Mouse (Mus musculus) lung, embryonic 16.5 days (tissue): Measurements from ENCODE around the gene Cacnb4. TPM values are rescaled to one million over a fixed set of nuclear protein-coding genes. Genes with fewer than 3 reads are reported as not detected.

ENCODE experiments used
- ATAC-seq: fragments of 200-750 bp; cut with Nextera tagmentation; 2 replicates; pipeline ENCODE4 v1.8.0; 2017; ENCODE audit warnings: low read depth, mild to moderate bottlenecking, moderate library complexity
- H3K27ac ChIP-seq: fragments of 300-500 bp; sonication (generic); 2 replicates; pipeline ENCODE4 v1.5.1; 2014; ENCODE audit warnings: mild to moderate bottlenecking, control low read depth, low read length
- H3K27me3 ChIP-seq: fragments of 300-500 bp; sonication (generic); 2 replicates; pipeline ENCODE4 v1.6.1; 2014; ENCODE audit warnings: low read depth, low read length, mixed read lengths; ENCODE audit not compliant: control insufficient read depth, insufficient read depth
- H3K36me3 ChIP-seq: fragments of 300-500 bp; sonication (generic); 2 replicates; pipeline ENCODE4 v1.6.1; 2014; ENCODE audit warnings: low read length; ENCODE audit not compliant: control insufficient read depth, insufficient read depth
- H3K4me1 ChIP-seq: fragments of 300-500 bp; sonication (generic); replicated peaks from 2 replicates; pipeline ENCODE4 v1.6.1; 2014; ENCODE audit warnings: low read length, mixed read lengths; ENCODE audit not compliant: control insufficient read depth, insufficient read depth
- H3K4me2 ChIP-seq: fragments of 300-500 bp; sonication (generic); 2 replicates; pipeline ENCODE4 v1.6.1; 2014; ENCODE audit warnings: low read depth, low read length, control low read depth
- H3K4me3 ChIP-seq: fragments of 300-500 bp; sonication (generic); 2 replicates; pipeline ENCODE4 v1.5.1; 2014; ENCODE audit warnings: mild to moderate bottlenecking, low read length, control low read depth
- H3K9ac ChIP-seq: fragments of 300-500 bp; sonication (generic); 2 replicates; pipeline ENCODE4 v1.6.1; 2014; ENCODE audit warnings: low read length, control low read depth
- H3K9me3 ChIP-seq: fragments of 300-500 bp; sonication (generic); 2 replicates; pipeline ENCODE4 v1.6.1; 2016; ENCODE audit warnings: low read length; ENCODE audit not compliant: control insufficient read depth
- whole genome bisulfite sequencing: fragments of 180-500 bp; shearing (Covaris S2); extraction: QIAGEN DNeasy Blood & Tissue Kit; methylation state at CpG from one replicate; pipeline ENCODE4 v1.1.7; 2014; 5-methylcytosine and 5-hydroxymethylcytosine counted together
- polyA plus RNA-seq: library from polyadenylated mRNA; unstranded; fragments of >200 nt; fragmentation: Nextera tagmentation; extraction: Ambion mirVana; gene quantifications from 2 replicates; pipeline ENCODE4 v1.2.1, GENCODE M21; 2015

Gene Cacnb4
- polyA plus RNA-seq, 1 experiment from 2014 or later: 1.1 TPM

GRCm38 (mm10) chr2:52585384-52585783, 91.2 kb downstream of the Cacnb4 start:
- Histone ChIP-seq H3K36me3 (no peaks in the 10 kb centered on the region), H3K4me3 (no peak overlapping the region), H3K27me3 (no peaks in the 10 kb centered on the region), H3K4me2 (no peak overlapping the region), H3K4me1 (0 out of 2 replicates have a peak, but pooled peaks cover 2% of the 10 kb centered on the region), H3K9ac (no peak overlapping the region), H3K9me3 (no peaks in the 10 kb centered on the region), H3K27ac (no peak overlapping the region)
- no peak for ATAC-seq
- 62% methylated on average over 4 of the region's 4 CpGs for WGBS

DNA sequence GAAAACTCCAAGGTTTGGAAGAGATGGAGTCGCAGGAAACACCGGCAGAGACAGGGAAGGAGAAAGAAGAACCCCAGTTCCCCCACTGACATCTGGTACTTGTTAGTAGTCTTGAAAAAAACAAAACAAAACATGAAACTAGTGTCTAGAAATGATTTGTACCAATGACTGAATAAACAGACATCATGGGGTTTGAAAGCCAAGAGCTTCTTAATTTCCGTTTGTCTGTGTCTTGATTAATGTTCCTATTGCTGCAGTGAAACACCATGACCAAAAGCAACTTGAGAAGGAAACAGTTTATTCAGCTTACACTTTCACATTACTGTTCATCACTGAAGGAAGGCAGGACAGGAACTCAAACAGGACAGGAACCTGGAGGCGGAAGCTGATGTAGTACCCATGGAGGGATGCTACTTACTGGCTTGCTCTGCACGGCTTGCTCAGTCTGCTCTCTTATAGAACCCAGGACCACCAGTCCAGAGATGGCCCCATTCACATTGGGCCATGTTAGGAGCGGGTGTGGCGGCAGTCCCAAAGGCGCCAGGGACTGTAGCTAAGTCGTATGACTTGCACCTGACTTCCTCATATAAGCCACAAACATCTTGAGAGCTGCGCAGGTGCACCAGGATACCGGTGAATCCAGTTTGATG, 95.4 kb downstream of the Cacnb4 start:
- H3K4me3 ChIP-seq: no peak overlapping the region
- H3K4me1 ChIP-seq: peaks cover 8% of the 10 kb centered on the region; the same call in 1 of the 2 replicates
- no peak overlapping the region for H3K9ac ChIP-seq
- no peaks in the 10 kb centered on the region for H3K9me3 ChIP-seq
- H3K4me2 ChIP-seq: no peak overlapping the region
- no peaks in the 10 kb centered on the region for H3K36me3 ChIP-seq
- no peak overlapping the region for H3K27ac ChIP-seq
- no peak for ATAC-seq
- WGBS: 81% methylated on average over 9 of the region's 11 CpGs
- H3K27me3 ChIP-seq: no peaks in the 10 kb centered on the region

- peaks cover 8% of the 10 kb centered on the region; the same call in 1 of the 2 replicates for H3K4me1 ChIP-seq
- no peaks in the 10 kb centered on the region for H3K27me3 ChIP-seq
- H3K4me3 ChIP-seq: no peak overlapping the region
- WGBS: 43% methylated on average over 5 of the region's 5 CpGs
- no peaks in the 10 kb centered on the region for H3K9me3 ChIP-seq
- no peak overlapping the region for H3K4me2 ChIP-seq
- no peak overlapping the region for H3K9ac ChIP-seq
- peak; percentile 56 for ATAC-seq
- no peaks in the 10 kb centered on the region for H3K36me3 ChIP-seq
- H3K27ac ChIP-seq: no peak overlapping the region
Observed at GRCm38 (mm10) chr2:52580697-52581096, 95.9 kb downstream of the Cacnb4 start.

- Histone ChIP-seq H3K4me2 (no peak overlapping the region), H3K4me1 (peaks cover 8% of the 10 kb centered on the region; the same call in 1 of the 2 replicates), H3K9ac (no peak overlapping the region), H3K9me3 (no peaks in the 10 kb centered on the region), H3K27me3 (no peaks in the 10 kb centered on the region), H3K27ac (peak overlapping the region; percentile 51), H3K4me3 (no peak overlapping the region), H3K36me3 (no peaks in the 10 kb centered on the region)
- ATAC-seq: peak; percentile 69
- 28% methylated on average over 3 of the region's 3 CpGs for WGBS
Observed at GRCm38 (mm10) chr2:52578846-52579245, 97.8 kb downstream of the Cacnb4 start.

- H3K4me3 ChIP-seq: no peak overlapping the region
- no peak overlapping the region for H3K9ac ChIP-seq
- H3K27ac ChIP-seq: no peak overlapping the region
- H3K36me3 ChIP-seq: no peaks in the 10 kb centered on the region
- H3K4me1 ChIP-seq: peaks cover 8% of the 10 kb centered on the region; the same call in 1 of the 2 replicates
- WGBS: 80% methylated on average over 4 of the region's 4 CpGs
- no peaks in the 10 kb centered on the region for H3K9me3 ChIP-seq
- no peak overlapping the region for H3K4me2 ChIP-seq
- no peaks in the 10 kb centered on the region for H3K27me3 ChIP-seq
- ATAC-seq: no peak
Observed at GRCm38 (mm10) chr2:52577700-52578099, 98.9 kb downstream of the Cacnb4 start.

DNA sequence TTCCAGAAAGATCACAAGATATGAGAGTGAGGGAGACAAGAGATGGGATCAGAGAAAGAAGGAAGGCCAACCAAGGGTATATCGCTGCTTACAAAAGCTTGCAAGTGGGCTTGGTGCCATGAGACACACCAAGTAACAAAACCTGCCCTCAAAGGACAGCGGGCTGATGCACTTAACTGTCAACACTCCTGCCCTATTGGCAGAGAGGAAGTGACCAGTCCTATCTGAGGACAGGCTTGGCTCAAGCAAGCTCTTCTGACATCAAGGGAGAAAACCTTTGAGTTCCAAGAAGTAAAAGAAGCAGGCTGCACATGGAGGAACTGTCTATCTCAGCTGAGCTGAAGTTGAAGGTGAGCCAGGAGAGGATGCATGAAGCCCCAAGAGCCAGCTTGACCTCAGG, 100.1 kb downstream of the Cacnb4 start:
- Histone ChIP-seq H3K9me3 (no peaks in the 10 kb centered on the region), H3K27ac (no peak overlapping the region), H3K36me3 (no peaks in the 10 kb centered on the region), H3K4me2 (no peak overlapping the region), H3K4me1 (peaks cover 8% of the 10 kb centered on the region; the same call in 1 of the 2 replicates), H3K4me3 (no peak overlapping the region), H3K9ac (no peak overlapping the region), H3K27me3 (no peaks in the 10 kb centered on the region)
- WGBS: 88% methylated on average over 2 of the region's 2 CpGs
- no peak for ATAC-seq

GRCm38 (mm10) chr2:52575637-52576175, 100.9 kb downstream of the Cacnb4 start:
- no peak overlapping the region for H3K4me3 ChIP-seq
- WGBS: 77% methylated on average over 10 of the region's 10 CpGs
- no peak overlapping the region for H3K9ac ChIP-seq
- H3K27me3 ChIP-seq: no peaks in the 10 kb centered on the region
- no peak overlapping the region for H3K27ac ChIP-seq
- no peaks in the 10 kb centered on the region for H3K36me3 ChIP-seq
- no peak for ATAC-seq
- no peak overlapping the region for H3K4me2 ChIP-seq
- H3K4me1 ChIP-seq: peaks cover 8% of the 10 kb centered on the region; the same call in 1 of the 2 replicates
- H3K9me3 ChIP-seq: no peaks in the 10 kb centered on the region

DNA sequence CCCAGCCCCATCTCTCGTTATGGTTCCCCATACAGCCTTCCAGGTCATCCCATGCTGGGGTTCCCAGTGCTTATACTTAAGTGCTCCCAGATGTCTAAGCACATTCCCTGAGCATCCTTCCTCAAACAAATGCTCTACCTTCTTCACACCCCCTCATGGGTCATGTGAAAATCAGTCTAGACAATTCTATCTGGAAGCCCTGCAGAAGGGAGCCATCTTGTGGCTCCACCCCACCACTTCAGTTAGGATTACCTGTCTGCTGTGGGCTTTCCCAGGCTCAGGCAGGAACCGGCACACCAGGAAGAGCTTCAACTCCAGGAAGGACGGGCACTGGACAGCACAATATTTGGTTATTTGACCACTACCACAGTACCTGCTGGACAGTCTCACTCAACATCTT, 101.7 kb downstream of the Cacnb4 start:
- no peaks in the 10 kb centered on the region for H3K36me3 ChIP-seq
- no peaks in the 10 kb centered on the region for H3K27me3 ChIP-seq
- ATAC-seq: no peak
- WGBS: 73% methylated on average over 3 of the region's 3 CpGs
- H3K27ac ChIP-seq: no peak overlapping the region
- H3K9ac ChIP-seq: no peak overlapping the region
- no peak overlapping the region for H3K4me2 ChIP-seq
- no peaks in the 10 kb centered on the region for H3K9me3 ChIP-seq
- H3K4me1 ChIP-seq: peaks cover 6% of the 10 kb centered on the region; the same call in 1 of the 2 replicates
- no peak overlapping the region for H3K4me3 ChIP-seq

DNA sequence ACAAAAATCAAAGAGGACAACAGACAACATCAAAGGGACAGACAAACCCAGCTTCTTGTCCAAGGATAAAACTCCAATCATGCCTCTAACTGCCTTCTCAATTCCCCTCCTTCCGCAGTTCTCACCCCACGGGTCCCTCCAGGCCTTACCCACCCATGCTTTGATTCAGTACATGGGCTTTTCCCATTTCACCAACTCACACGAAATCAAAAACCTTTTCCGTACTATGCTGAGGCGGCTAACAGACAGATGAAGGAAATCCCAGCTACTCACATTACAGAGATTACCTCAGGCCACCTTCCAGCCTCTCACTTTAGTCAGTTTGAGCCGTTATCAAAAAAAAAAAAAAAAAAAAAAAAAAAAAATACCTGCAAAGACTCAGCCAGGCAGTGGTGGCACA, 104.4 kb downstream of the Cacnb4 start:
- ATAC-seq: no peak
- Histone ChIP-seq H3K4me2 (no peak overlapping the region), H3K9ac (no peak overlapping the region), H3K36me3 (no peaks in the 10 kb centered on the region), H3K4me1 (no peaks in the 10 kb centered on the region), H3K27me3 (no peaks in the 10 kb centered on the region), H3K4me3 (no peak overlapping the region), H3K27ac (no peak overlapping the region), H3K9me3 (no peaks in the 10 kb centered on the region)
- 88% methylated on average over 6 of the region's 6 CpGs for WGBS
